Mouse (Mus musculus) brain, embryonic 14.5 days (tissue): Measurements from ENCODE around the gene Nup210l. TPM values are rescaled to one million over a fixed set of nuclear protein-coding genes. Genes with fewer than 3 reads are reported as not detected.

Experiments used
- DNase-seq: peaks from one replicate; pipeline ENCODE4 v3.0.0-alpha.2; 2011; ENCODE audit warnings: low read depth
- CTCF ChIP-seq: fragments of 200-500 bp; IDR thresholded peaks from 2 replicates; pipeline ENCODE4 v1.5.1; 2012; ENCODE audit warnings: inconsistent platforms, mild to moderate bottlenecking, moderate library complexity, borderline replicate concordance; ENCODE audit not compliant: insufficient read depth, insufficient read length; ENCODE audit errors: extremely low read depth
- POLR2A ChIP-seq: fragments of 200-500 bp; IDR thresholded peaks from 2 replicates; pipeline ENCODE4 v1.6.1; 2012; ENCODE audit warnings: mild to moderate bottlenecking, inconsistent platforms, borderline replicate concordance; ENCODE audit not compliant: poor library complexity, insufficient read depth, insufficient read length, severe bottlenecking; ENCODE audit errors: extremely low read depth
- polyA plus RNA-seq: library from polyadenylated mRNA; depleted of rRNA; stranded (reverse); fragments of >200 nt; gene quantifications from 2 replicates; pipeline ENCODE4 v1.2.3, GENCODE M21; 2012; rRNA removed

Nup210l gene
- polyA plus RNA-seq: 1.8 and 2.3 TPM in 2 replicates

DNA sequence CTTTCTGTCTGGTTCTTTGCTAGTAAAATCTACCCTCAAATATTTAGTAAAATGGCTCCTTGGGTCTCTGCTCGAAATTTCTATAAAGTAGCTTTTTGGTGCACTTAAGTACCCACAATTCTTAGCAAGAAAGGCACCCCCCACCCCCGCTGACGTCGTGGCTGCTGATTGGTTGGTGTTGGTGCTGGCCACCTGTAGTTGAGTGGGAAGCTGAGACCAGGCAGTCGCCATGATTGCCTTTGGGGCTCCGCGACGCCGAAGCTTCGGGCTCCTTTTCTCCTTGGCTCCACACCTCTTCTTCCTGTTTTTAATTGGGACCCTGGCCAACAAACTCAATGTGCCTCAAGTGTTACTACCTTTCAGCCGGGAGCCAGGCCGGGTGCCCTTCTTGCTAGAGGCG lies at the start of gene Nup210l:
Gene Nup210l (plus strand): TSS at position 195 of the 400 bp plus-strand sequence.
- no peak for DNase-seq
- TF ChIP-seq CTCF (no peak), POLR2A (no peak)

DNA sequence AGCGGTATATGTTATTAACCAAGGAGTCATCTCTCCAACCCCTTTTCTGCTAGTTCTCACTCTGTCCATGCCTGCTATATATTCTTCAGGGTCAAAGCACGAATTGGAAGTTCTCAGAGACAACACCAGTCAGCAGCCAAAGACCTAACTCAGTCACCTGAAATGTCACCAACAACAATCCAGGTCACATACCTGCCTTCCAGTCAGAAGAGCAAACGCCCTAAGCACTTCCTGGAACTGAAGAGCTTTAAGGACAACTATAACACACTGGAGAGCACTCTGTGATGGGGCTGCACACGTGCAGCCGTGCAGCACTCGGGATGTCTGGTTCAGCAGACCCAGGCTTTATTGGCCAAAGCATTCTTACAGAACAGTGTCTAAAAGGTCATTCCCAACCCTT lies 42.4 kb upstream of the Nup210l start:
- TF ChIP-seq CTCF (no peak), POLR2A (no peak)
- DNase-seq: no peak

DNA sequence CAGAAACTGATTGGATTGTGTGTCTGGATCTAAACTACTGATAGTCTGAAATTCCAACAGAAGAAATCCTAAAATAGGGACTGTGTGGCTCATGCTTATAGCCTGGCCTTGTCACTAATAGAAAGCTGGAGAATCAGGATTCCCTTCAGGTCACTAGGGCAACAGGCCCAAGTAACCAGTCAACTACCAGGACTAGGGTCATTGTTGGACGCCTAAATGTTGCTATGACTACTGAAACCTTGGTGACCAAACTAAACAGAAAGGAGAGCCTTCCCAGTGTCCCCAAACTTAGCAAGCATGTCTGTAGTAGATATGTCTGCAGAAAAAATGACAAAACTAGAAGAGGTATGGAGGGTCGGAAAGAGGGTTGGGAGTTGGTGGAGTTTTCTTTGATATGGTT lies 41.4 kb upstream of the Nup210l start:
- no peak for DNase-seq
- TF ChIP-seq CTCF (no peak), POLR2A (no peak)

DNA sequence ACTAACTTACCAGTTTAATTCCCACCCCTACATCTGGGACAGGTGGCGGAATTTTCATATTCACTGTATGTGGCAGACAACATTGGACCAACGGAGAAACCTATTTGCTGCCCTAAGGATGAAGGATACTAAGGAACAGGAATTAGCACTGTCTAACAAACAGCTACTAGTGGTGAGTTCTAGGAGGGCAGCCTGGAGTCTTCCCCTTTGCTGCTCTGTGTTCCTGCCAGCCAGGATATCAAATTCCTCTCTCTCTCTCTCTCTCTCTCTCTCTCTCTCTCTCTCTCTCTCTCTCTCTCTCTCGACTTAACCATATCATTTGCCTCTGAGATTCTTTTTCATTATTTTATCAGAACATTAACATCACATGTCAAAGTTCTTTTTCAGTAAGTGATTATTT lies 39.5 kb upstream of the Nup210l start:
- TF ChIP-seq CTCF (peak; percentile 6; the same call in 1 of the 2 replicates), POLR2A (no peak)
- DNase-seq: no peak

DNA sequence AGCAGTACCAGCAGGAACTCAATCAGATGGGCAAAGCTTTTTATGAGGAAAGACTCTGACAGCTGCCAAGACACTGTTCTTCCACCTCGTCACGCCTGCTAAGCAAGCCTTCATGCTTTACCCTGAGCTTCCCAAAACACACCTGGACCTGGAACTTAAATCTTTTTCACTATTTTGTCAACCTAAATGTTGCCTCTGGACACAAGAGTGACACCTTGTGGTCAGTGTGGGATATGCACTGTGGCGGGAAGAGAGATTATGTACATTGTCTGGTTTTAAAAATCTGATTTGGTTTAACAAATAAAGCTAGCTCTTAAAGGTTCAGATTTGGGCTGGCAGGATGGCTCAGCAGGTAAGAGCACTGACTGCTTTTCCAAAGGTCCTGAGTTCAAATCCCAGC lies 38.4 kb upstream of the Nup210l start:
- DNase-seq: peak; percentile 54

DNA sequence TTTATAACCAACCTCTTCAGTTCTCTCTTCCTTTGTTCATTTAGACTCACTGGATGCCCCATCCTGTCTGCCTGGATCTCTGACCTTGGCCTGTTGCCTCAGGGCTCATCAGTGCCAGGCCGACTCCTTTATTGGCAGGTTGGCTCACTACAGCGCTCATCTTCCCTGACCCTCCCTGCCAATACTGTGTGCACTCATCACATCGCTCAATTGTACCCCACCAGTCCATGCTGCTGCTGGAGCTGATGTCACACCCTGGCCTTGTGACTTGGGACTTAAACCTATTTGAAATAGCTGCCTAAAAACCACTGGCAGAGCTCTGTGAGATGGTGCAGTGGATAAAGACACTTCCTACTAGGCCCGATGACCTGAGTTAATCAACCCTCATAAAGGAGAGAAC lies 36.1 kb upstream of the Nup210l start:
- no peak for TF ChIP-seq CTCF
- no peak for TF ChIP-seq POLR2A

More for the DNA sequence above, 38.4 kb upstream of the Nup210l start:
- no peak for TF ChIP-seq POLR2A
- TF ChIP-seq CTCF: peak; percentile 73; the same call in 1 of the 2 replicates

DNA sequence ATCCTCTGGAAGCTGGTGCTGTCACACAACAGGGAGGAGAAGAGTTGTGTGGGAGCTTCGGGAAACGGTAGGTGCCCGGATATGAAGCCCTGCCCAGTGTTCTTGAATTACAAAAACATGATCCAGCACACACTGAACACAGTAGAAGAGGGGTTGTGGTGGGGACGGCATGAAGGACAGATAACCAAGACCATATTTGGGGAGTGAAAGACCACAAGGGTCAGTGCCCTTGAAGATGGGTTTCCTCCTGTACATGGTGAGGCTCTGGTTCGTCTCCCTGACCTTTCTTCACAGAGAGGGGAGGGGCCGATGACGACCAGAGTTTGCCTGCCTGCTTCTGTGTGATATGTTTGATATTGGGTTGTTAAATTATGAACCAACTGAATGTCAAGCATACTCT lies 34.2 kb upstream of the Nup210l start:
- TF ChIP-seq POLR2A (no peak), CTCF (no peak)
- DNase-seq: no peak

More for the DNA sequence above, 36.1 kb upstream of the Nup210l start:
- DNase-seq: no peak

DNA sequence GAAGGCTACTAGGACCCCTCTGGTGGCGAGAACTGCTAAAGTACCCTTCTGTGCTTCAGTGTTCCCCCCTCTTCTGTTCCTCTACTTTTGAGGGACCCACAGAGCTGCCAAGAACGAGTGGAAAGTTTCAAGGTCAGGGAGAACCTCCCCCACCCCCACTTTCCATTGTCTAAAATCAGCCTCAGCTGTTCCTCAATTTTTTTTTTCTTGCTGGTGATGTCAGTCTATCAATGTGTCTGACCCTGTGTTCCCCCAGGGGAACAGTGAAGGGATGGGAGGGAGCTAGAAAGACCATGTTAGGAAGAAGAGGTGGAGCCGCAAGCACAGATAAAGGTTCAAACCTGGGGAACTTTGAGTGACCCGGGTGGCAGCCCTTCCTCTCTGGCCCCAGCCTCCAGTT lies 31.6 kb upstream of the Nup210l start, which contains the start of gene Tpm3:
Gene Tpm3 (plus strand): TSS at position 356 of the 400 bp plus-strand sequence.
- TF ChIP-seq CTCF: no peak
- TF ChIP-seq POLR2A: no peak
- DNase-seq: no peak

DNA sequence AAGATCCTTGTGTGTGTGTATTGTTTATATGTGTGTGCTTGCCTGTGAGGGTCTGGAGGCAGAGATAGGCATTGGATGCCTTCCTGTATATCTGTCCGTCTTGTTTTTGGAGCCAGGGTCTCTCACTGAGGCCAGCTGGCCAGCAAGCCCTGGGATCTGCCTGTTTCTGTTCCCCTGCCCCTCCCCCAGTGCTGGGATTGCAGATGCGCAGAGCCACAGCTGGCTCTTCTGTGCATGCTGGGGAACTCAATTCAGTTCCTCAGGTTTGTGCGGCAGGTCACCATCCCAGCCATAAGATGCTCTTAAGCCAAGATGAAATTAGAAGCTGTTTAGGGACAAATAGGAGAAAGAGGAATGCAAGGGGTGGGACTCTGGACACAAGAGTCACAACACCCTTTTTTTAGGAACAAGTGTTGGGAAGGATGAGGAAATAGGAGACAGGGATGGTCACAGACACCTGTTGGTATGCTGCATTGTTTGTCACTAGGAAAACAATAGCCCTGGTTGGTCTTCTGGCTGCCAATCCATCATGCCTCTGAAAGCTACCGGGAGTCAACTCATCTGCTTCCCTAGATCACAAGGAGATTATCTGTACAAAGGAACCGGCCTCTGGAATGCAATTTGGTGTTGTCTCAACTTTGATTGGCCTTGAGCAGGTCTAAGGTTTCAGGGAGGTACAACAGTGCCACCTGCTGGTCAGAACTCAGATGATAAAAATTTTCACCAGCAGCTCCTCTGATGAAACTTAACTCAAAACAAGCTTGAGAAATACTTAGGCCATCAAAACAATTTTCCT lies 26.8 kb upstream of the Nup210l start:
- peak; percentile 79; the same call in 1 of the 2 replicates for TF ChIP-seq CTCF
- TF ChIP-seq POLR2A: no peak
- DNase-seq: peak; percentile 89

DNA sequence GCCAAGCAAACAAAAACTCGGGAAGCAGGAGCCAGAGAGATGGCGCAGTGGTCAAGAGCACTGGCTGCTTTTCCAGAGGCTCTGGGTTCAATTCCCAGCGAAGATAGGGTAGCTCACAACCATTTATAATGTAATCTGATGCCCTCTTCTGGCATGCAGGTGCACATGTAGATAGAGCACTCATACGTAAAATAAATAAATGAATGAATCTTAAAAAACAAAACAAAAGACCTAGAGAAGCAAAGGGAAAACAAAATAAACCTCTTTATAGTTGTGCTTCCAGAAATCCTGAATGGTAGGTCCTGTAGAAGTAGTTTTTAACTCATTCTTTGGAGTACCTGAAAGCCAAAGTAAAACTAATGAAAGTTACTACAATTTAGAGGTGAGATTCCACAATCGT lies 25.7 kb upstream of the Nup210l start:
- no peak for DNase-seq
- TF ChIP-seq CTCF (no peak), POLR2A (no peak)

DNA sequence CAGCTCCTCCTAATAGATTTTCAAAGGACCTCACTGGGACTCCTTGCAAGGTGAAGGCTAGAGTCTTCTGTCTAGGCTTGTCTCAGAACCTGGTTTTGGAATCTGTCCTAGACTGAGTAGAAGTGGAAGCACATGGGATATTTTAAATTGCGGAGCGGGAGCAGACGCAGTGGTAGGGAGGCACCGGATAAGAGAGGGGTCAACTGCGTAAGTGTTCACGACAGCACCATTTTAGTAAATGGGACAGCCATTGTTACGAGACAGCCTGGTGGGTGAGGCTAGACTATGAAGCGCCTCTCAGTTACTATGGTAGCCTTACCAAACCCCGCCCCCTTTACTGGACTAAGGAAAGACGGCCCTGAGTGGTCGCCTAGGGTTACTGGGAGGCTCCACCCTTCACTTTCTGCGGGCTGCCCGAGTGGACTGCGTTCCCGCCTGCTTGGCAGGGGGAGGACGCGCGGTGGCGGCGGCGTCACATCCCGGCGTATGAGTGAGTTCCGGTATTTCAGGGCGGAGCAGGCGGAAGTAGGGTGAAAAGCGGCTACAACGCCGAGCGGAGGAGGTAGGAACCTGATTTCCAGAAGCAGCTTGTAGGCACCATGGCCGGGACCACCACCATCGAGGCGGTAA lies 24.7 kb upstream of the Nup210l start:
- peak; percentile 98 for DNase-seq
- TF ChIP-seq CTCF: no peak
- no peak for TF ChIP-seq POLR2A

DNA sequence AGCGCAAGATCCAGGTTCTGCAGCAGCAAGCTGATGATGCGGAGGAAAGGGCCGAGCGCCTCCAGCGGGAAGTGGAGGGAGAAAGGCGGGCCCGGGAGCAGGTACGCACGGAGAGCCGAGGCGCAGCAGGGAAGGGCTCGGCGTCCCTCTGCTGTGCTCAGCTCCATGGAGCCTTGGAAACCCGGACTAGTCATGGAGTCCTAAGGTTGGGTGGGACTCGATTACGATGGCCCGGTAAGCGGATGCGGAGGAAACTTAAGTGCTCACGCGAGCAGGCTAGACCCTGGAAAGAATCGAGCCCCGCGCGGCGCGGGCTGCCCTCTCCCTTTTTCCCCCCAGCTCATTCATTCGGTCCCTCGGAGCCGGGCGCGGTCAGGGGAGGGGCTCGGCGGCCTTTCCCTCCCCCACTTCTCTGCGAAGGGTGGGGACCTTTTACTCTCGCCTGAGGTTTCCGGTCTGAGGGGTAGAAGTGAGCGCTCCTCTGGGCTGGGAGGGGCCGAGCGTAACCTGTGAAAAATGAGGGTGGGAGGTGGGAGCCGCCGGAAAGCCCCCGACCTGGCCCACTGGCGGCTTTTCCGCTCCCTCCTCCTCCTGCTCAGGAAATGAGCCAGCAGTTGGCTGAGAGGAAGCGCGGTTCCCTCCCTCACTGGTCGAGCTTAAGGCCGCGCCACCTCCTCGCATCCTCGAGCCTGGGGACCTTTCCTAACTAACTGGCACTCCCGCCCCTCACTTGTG lies 24.0 kb upstream of the Nup210l start:
- TF ChIP-seq POLR2A (no peak), CTCF (no peak)
- DNase-seq: peak; percentile 80
